Mouse (Mus musculus) frontal cortex, postnatal 10 days (tissue): Measurements from ENCODE around the gene Fgfr1op2.
"Not testable (repeated sequence)": the region's sequence is repeated elsewhere in the genome, so short reads cannot be mapped to it uniquely, and the experiment has no call there.

Experiments
- DNase-seq, 2 experiments: peaks; one replicate each; pipeline ENCODE4 v3.0.0; 2022; ENCODE audit warnings: low spot score in 2 of 2, mixed read lengths in 1 of 2

Fgfr1op2 gene

GRCm38 (mm10) chr6:146576903-146577302 is at the start of gene Fgfr1op2:
Gene Fgfr1op2, plus strand, starts transcription at chr6:146577203.
- DNase-seq, result no peak

DNA sequence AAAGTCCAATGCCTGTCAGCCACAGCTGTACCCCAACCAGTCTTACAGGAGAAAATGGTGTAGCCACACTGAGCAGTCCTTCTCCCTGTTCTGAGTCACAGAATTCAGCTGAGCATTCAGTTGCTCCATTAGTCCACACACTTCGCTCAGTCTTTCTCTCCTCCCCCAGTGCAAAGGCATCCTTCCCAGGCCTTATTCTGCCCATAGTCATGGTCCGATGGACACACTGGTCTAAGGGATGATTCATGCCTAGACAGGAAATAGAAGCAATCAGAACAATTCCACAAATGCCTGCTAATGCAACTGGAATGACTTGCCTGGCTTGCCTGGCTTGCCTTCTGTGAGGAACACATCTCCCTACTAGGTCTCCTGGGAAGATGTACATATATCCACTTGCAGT is 49.5 kb upstream of the Fgfr1op2 start:
- DNase-seq, result no peak

- no peak for DNase-seq
Observed at GRCm38 (mm10) chr6:146530363-146530762, 46.6 kb upstream of the Fgfr1op2 start.

DNA sequence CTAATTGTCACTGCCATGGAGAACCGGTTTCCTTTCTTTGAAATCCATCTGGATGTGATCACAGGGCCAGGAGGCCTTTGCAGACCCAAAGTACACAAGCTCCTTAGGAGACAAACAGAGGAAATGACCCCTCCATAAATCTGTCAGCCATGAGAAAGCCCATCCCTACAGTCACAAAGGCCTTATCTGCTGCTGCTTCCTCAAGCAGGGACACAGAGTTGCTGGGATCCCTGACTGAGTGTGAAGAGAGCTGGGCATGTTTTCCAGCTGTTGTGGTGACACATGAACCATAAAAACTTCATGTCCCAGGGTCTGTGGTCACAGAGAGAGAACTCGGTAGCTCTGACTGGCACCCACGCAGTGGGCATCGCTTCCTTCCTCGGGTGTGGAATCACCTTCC is 46.2 kb upstream of the Fgfr1op2 start:
- no peak for DNase-seq

- no peak for DNase-seq
Observed at GRCm38 (mm10) chr6:146533146-146533545, 43.9 kb upstream of the Fgfr1op2 start.

DNA sequence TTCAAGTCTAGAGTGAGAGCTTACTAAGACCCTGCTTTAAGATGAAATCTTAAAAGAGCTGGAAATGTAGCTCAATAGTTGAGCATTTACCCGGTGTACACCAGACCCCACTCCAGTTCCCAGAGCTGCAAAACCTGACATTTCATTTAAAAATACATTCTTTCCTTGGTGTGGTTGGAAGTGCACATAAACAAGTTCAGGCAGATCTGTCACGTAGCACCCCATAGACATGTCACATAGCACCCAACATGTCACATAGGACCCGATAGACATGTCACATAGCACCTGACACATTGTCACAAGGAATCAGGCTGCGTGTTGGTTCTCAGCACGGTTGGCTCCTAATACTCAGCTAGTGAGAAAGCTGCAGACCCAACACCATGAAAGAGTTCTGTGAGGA is 41.5 kb upstream of the Fgfr1op2 start:
- no peak for DNase-seq

GRCm38 (mm10) chr6:146537111-146537510 is 39.9 kb upstream of the Fgfr1op2 start:
- DNase-seq, result no peak

DNA sequence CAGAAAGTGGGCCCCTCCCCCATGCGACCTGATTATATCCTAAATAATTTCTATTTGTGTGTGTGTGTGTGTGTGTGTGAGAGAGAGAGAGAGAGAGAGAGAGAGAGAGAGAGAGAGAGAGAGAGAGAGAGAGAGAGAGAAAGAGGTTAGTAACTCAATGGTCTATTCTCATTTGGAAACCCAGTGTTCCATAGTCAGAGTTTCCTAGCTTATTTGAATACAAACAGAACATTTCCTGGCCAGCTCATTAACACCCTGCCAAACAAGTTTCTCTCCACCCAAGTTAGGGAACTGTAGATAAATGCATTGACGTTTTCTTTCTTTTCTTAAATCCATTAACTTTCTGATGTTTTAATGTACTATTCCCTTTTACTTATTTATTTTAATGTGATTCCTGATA is 38.9 kb upstream of the Fgfr1op2 start:
- no peak for DNase-seq

- no peak for DNase-seq
Observed at GRCm38 (mm10) chr6:146538661-146539060, 38.3 kb upstream of the Fgfr1op2 start.

GRCm38 (mm10) chr6:146540386-146540785 is 36.6 kb upstream of the Fgfr1op2 start:
- DNase-seq, result no peak

- DNase-seq, result no peak
Observed at GRCm38 (mm10) chr6:146544622-146545021, 32.4 kb upstream of the Fgfr1op2 start.

GRCm38 (mm10) chr6:146545289-146545865 is 31.6 kb upstream of the Fgfr1op2 start:
- no peak for DNase-seq

DNA sequence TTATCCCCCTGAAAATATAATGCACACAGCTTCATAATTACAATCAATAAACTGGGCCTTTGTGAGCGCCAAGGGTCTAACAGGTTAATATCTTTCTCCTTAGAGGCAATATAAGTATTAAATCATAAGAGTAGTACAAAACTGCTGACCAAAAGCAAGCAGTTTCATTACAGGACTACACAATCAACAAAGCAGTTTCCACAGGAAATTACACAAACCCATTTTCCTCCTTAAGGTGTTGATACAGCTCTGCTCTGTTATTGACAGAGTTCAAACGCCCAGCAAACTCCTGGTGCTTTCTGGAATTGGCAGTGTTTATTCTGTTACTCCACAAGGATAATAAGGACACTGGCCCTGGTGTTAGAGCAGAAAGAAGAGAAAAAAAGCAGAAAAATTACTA is 26.6 kb upstream of the Fgfr1op2 start:
- no peak for DNase-seq

GRCm38 (mm10) chr6:146551326-146551725 is 25.7 kb upstream of the Fgfr1op2 start:
- DNase-seq, result no peak

DNA sequence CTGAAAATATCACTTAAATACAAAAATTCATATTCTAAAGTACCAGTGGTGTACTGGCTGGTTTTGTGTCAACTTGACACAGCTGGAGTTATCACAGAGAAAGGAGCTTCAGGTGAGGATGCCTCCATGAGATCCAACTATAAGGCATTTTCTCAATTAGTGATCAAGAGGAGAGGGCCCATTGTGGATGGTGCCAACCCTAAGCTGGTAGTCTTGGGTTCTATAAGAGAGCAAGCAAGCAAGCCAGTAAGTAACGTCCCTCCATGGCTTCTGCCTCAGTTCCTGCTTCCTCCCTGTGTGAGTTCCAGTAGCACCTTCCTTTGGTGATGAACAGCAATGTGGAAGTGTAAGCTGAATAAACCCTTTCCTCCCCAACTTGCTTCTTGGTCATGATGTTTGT is 14.5 kb upstream of the Fgfr1op2 start:
- not testable (repeated sequence) for DNase-seq

- no peak for DNase-seq
Observed at GRCm38 (mm10) chr6:146572073-146572472, 4.9 kb upstream of the Fgfr1op2 start.

DNA sequence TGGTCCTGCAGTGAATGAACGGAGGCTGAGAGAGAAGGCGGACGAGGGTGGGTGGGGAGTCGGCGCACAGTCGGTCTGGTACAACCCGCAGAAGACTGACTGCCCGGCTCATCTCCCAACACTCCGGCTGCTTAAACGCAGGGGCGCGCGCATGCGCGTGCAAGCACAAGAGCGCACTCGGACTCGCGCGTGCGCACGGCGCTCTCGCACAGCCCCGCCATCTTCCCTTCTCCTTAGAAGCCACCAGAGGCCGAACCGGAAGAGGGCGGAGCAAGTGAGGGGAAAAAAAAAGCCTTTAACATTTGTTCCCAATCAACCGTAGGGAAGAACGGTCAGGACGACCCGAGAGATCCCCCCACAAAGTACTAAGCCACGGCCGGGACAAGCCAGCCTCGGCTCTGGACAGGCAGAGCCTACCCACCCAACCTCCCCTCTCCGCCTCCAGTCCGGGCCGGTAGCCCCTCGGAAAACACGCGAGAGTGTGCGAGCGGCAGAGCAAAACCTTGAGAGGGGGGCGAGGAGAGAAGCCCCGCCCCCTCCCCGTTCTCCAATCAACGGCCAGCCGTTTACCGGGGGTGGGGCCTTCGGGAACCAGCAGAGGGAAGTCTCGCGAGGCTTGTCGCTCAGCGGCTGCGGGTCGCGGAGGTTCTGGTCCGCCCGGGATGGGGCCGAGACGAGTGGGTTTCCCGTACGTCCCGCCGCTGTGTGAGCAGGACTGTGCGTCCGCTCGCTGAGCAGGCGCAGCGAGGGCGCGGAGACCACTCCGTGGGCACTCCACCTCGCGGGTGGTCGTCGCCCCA is 507 bp downstream of the Fgfr1op2 start, which contains the start of gene Ints13:
Ints13 (minus strand) TSS at position 526 of the 800 bp plus-strand sequence.
- peak; percentile 96 for DNase-seq

DNA sequence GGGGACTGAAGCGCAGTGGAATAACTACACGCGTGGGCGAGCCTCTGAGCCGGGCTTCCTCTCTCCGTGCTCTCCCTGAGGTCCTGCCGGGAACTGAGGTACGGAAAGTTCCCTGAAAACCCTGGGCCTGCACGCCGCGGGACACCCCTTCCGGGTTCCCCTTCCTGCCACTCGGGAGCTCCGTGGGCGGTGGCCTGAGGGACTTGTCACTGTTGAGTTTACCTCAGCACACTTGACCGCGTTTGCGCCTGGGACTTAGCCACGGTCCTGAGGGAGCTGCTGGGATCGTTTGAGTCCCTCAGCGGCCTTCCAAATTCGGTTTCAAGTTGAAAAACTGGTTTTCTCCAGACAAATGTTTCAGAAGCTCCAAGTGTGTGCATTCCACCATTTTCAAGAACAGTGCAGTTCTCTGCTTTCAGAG is 1.1 kb downstream of the Fgfr1op2 start:
- no peak for DNase-seq

DNA sequence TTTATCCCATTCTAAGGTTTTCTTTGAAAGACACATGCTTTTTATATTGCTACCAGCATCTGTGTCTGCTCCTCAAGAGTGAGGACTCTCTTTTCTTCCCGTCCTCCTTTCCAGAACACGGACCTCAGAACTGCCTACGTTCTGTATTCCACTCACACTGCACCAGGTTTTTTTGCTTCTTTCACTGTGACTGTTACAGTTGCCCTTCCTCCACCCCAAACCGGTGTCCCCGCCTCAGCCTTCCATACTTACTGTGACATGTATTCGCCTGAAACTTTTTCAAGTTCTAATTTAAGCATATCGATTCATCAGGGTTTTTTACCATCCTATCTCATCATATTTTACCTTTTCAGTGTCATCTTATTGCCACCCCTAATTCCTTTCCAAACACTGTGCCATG is 1.6 kb downstream of the Fgfr1op2 start:
- peak; percentile 10 to 23 for DNase-seq

- peak in 1 of 2 experiments; percentile 26 for DNase-seq
Observed at GRCm38 (mm10) chr6:146580381-146580926, 3.5 kb downstream of the Fgfr1op2 start.

DNA sequence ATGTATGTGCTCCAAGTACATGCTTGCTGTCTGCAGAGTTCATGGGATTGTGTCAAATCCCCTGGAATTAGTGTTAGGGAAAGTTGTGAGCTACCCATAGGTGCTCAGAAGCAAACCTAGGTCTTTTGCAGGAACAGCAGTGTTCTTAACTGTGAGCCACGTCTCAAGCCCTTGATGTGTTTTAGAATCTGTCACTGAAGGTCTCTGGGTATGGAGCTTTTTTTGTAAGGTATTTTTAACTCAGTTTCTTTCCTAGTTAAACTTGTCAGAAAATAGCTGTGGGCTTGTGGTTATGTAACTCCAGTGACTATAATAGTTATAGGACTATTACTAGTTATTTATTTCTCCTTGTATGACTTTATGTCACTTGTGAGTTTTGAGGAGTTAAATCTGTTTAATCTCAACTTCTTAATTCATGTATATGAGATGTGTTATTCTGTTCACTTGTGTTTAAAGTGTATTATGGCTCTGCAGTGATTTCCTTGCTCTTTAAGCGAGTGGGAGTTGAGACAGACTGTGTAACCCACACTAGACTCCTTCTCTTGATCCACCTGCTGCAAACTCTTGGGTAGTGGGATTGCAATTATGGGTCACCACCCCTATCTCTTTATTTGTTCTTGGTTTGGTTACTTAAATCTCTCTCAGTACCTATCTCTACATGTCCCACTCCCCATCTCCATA is 6.5 kb downstream of the Fgfr1op2 start:
- DNase-seq, result no peak

GRCm38 (mm10) chr6:146585134-146585533 is 8.1 kb downstream of the Fgfr1op2 start:
- DNase-seq, result no peak
